Mouse (Mus musculus) lung, adult 2 months (tissue): ENCODE measurements around the gene Fgfr4. TPM values are rescaled to one million over a fixed set of nuclear protein-coding genes. Genes with fewer than 3 reads are reported as not detected.
"Not testable (repeated sequence)": the region's sequence is repeated elsewhere in the genome, so short reads cannot be mapped to it uniquely, and the experiment has no call there.

Experiments used
- DNase-seq: peaks from one replicate; pipeline ENCODE4 v3.0.0; 2022
- H3K4me1 ChIP-seq: fragments of 200-500 bp; 2 replicates; pipeline ENCODE4 v1.6.1; 2011; ENCODE audit warnings: low read length; ENCODE audit not compliant: control insufficient read depth, insufficient read depth
- H3K4me3 ChIP-seq: fragments of 200-500 bp; replicated peaks from 2 replicates; pipeline ENCODE3; 2011; ENCODE audit warnings: low read depth, mild to moderate bottlenecking, control low read depth, low read length; ENCODE audit errors: extremely low read depth
- CTCF ChIP-seq: fragments of 200-500 bp; IDR thresholded peaks from 2 replicates; pipeline ENCODE4 v1.5.1; 2011; ENCODE audit warnings: mild to moderate bottlenecking, low read length, control low read depth; ENCODE audit not compliant: insufficient read depth
- POLR2A ChIP-seq: fragments of 200-500 bp; IDR thresholded peaks from 2 replicates; pipeline ENCODE4 v1.6.1; 2011; ENCODE audit warnings: low read depth, mild to moderate bottlenecking, control low read depth, low read length, borderline replicate concordance; ENCODE audit errors: extremely low read depth
- WGBS: fragments of 180-500 bp; shearing (Covaris S2); methylation state at CpG from one replicate; pipeline ENCODE4 v1.1.7; 2018; 5-methylcytosine and 5-hydroxymethylcytosine counted together
- polyA plus RNA-seq: library from polyadenylated mRNA; depleted of rRNA; stranded (reverse); fragments of >200 nt; gene quantifications from 2 replicates; pipeline ENCODE4 v1.2.3, GENCODE M21; 2012

Fgfr4 gene
- polyA plus RNA-seq, 1 experiment: 63.3 TPM

DNA sequence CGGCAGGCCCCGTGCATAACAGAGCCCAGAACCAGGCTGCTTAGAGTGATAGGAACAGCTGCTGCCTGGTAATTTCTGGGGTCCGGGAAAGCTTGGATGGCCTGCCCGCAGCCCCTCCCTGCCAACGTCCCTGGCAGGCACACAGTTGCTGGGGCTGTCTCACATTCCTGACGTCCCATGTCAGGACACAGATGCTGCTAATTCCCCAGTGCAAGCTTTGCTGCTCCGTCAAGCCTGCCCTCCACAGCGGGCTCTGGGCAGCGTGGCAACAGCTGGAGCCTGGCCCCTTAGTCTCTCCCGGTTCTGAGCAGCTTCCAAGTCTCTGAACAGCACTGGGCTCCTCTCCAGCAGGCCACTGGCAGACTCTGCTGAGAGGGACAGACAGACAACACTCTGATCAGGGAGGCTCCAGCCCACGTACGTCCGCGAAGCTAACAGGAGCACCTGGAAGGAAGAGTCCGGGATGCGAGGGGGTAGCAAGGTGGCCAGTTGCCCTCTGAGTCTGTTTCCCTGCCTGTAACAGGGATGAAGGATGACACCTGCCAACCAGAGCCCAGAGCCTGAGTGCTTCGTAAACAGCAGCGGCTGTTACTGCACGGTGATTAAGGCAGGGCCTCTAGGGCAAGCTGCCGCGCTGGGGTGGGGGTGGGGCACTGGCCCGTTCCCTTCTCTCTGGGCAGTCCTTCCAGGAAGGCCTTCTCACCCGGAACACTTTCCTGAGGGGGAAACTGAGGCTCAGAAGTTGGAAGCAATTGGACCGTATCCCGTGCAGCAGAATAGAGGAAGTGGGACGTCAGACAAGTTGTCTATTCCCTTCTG lies 19.3 kb downstream of the Fgfr4 start:
- peak overlapping the region; percentile 1 for H3K4me3 ChIP-seq
- H3K4me1 ChIP-seq: peaks cover 13% of the 10 kb centered on the region; the same call in 1 of the 2 replicates
- DNase-seq: peak; percentile 32
- WGBS: 17% methylated on average over 26 of the region's 26 CpGs
- TF ChIP-seq POLR2A (no peak), CTCF (no peak)

GRCm38 (mm10) chr13:55172336-55172770 lies 19.9 kb downstream of the Fgfr4 start:
- no peak for DNase-seq
- WGBS: 37% methylated on average over 7 of the region's 7 CpGs
- peaks cover 13% of the 10 kb centered on the region; the same call in 1 of the 2 replicates for H3K4me1 ChIP-seq
- no peak for TF ChIP-seq CTCF
- no peak for TF ChIP-seq POLR2A
- no peak overlapping the region for H3K4me3 ChIP-seq

- no peak for DNase-seq
- Histone ChIP-seq H3K4me3 (no peak overlapping the region), H3K4me1 (peaks cover 10% of the 10 kb centered on the region; the same call in 1 of the 2 replicates)
- WGBS: 90% methylated on average over 11 of the region's 11 CpGs
- TF ChIP-seq CTCF (no peak), POLR2A (no peak)
Observed at GRCm38 (mm10) chr13:55174347-55174746, 21.9 kb downstream of the Fgfr4 start.

- no peak for DNase-seq
- 61% methylated on average over 6 of the region's 6 CpGs for WGBS
- Histone ChIP-seq H3K4me3 (no peak overlapping the region), H3K4me1 (peaks cover 10% of the 10 kb centered on the region; the same call in 1 of the 2 replicates)
- TF ChIP-seq POLR2A (no peak), CTCF (no peak)
Observed at GRCm38 (mm10) chr13:55176265-55176664, 23.8 kb downstream of the Fgfr4 start.

DNA sequence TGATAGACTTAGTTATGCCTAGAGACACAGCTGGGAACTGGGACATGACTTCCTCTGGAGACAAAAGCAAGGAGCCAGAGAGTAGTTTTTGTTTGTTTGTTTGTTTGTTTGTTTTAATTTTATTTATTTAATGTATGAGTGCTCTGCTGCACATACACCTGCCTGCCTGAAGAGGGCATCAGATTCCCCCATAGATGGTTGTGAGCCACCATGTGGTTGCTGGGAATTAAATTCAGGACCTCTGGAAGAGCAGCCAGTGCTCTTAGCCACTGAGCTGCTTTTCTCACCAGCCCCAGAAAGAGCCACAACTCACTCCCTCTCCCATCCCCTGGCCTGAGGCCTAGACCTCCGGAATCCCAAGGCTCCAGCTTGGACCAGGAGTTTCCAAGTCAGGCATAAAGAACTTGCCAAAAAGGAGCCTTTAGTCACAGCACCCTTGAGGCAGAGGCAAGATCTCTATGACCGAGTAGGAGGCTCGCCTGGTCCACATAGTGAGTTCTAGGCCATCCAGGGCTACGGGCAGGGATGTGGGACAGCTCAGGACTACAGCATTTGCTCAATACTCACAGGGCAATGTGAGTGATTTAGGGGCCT lies 25.6 kb downstream of the Fgfr4 start:
- no peak for DNase-seq
- WGBS: 60% methylated on average over 4 of the region's 4 CpGs
- TF ChIP-seq POLR2A (no peak), CTCF (peak; percentile 33; the same call in 1 of the 2 replicates)
- no peak overlapping the region for H3K4me3 ChIP-seq
- H3K4me1 ChIP-seq: no peaks in the 10 kb centered on the region

GRCm38 (mm10) chr13:55178556-55178955 lies 26.1 kb downstream of the Fgfr4 start:
- no peaks in the 10 kb centered on the region for H3K4me1 ChIP-seq
- 40% methylated on average over 2 of the region's 2 CpGs for WGBS
- no peak overlapping the region for H3K4me3 ChIP-seq
- peak; percentile 73; the same call in 1 of the 2 replicates for TF ChIP-seq CTCF
- no peak for TF ChIP-seq POLR2A
- peak; percentile 74 for DNase-seq

- no peaks in the 10 kb centered on the region for H3K4me1 ChIP-seq
- no peak for DNase-seq
- TF ChIP-seq POLR2A: no peak
- no peak for TF ChIP-seq CTCF
- WGBS: 87% methylated on average over 3 of the region's 3 CpGs
- no peak overlapping the region for H3K4me3 ChIP-seq
Observed at GRCm38 (mm10) chr13:55179591-55179990, 27.2 kb downstream of the Fgfr4 start.

DNA sequence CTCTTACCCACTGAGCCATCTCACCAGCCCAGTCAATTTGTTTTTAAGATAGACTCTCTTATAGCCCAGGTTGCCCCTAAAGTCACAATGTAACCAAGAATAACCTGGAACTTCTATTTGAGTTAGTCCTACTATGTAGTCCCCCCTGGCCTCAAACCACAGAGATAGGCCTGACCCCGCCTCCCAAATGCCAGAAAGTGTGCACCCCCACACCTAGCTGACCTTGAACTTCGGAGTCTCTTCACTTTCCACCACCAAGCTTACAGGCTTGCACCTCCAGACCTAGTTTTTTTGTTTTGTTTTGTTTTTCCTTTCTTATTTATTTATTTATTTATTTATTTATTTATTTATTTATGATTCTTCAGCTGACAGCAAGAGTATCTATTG lies 29.3 kb downstream of the Fgfr4 start:
- DNase-seq: no peak
- peak overlapping the region; percentile 64 for H3K4me3 ChIP-seq
- 79% methylated on average over 2 of the region's 2 CpGs for WGBS
- no peaks in the 10 kb centered on the region for H3K4me1 ChIP-seq
- no peak for TF ChIP-seq CTCF

DNA sequence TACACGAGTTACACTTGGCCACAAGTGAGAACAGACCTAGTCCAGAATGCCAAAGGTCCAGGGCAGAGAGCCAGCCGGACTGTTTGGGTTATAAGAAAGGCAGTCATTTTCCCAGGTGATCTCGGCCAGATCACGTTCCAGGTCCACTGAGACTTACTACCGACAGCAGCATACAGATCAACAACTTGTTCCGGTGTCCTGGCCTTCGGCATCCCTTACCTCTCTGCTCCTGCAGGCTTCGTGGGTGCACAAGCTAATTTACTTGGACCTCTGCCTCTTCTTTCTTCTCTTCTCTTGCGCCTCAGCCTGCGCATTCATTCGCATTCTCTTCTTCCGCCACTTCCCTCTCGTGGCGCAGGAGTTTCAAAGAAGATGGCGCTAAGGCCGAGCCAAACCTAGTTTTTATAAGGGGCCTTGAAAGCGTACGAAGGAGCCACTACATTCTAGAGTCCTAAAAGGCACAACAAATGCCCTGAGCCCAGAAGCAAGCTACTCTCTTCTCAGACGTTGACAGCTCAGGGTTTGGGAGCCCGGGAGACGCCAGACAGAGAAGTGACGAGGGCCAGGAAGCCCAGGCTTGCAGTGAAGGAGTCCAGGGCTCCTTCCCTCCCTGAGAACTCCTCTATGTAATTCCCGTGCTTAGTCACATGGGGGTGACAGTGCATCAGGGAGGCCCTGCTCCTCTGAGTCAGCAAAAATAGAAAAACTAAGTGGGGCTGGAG lies 29.9 kb downstream of the Fgfr4 start:
- 2% methylated on average over 23 of the region's 23 CpGs for WGBS
- TF ChIP-seq POLR2A (peak; percentile 80; the same call in 1 of the 2 replicates), CTCF (peak; percentile 85)
- H3K4me1 ChIP-seq: no peaks in the 10 kb centered on the region
- peak; percentile 85 for DNase-seq
- peak overlapping the region; percentile 64 for H3K4me3 ChIP-seq

DNA sequence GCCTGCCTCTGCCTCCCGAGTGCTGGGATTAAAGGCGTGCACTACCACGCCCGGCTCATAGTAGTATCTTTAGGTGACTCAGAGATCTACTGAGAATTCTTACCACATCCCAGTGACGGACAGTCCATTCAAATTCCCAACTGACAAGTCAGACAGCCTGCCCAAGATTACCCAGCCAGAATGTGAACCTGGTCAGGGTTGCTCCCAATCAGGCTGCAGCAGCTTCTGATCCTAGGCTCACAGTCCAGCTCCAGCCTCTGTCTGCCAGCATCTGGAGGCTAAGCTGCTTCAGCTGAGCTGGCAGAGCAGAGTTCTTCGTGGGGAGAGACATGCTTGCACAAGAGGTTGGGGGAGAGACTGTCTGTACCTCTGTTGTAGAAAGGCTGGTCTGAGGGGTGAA lies 30.9 kb downstream of the Fgfr4 start:
- DNase-seq: no peak
- no peak overlapping the region for H3K4me3 ChIP-seq
- WGBS: 75% methylated on average over 6 of the region's 6 CpGs
- TF ChIP-seq POLR2A (no peak), CTCF (no peak)
- H3K4me1 ChIP-seq: no peaks in the 10 kb centered on the region

GRCm38 (mm10) chr13:55187062-55187461 lies 34.6 kb downstream of the Fgfr4 start:
- WGBS: 31% methylated on average over 5 of the region's 9 CpGs
- not testable (repeated sequence) for H3K4me1 ChIP-seq, DNase-seq, H3K4me3 ChIP-seq
